Mouse (Mus musculus) kidney, adult 9 months (tissue): ENCODE measurements around the gene Ubash3a.
"Not testable (repeated sequence)": the region's sequence is repeated elsewhere in the genome, so short reads cannot be mapped to it uniquely, and the experiment has no call there.

Experiments used
- DNase-seq: peaks from one replicate; pipeline ENCODE4 v3.0.0; 2022

Gene Ubash3a

GRCm38 (mm10) chr17:31262715-31263114 lies 55.0 kb downstream of the Ubash3a start:
- no peak for DNase-seq

- DNase-seq = no peak
These were observed 56.1 kb downstream of the Ubash3a start for GRCm38 (mm10) chr17:31263770-31264169.

- no peak for DNase-seq
These were observed 56.7 kb downstream of the Ubash3a start for GRCm38 (mm10) chr17:31264372-31264771.

GRCm38 (mm10) chr17:31265171-31265572 lies 57.5 kb downstream of the Ubash3a start:
- DNase-seq = no peak

GRCm38 (mm10) chr17:31265831-31266230 lies 58.2 kb downstream of the Ubash3a start:
- no peak for DNase-seq

GRCm38 (mm10) chr17:31266321-31266950 lies 58.8 kb downstream of the Ubash3a start:
- no peak for DNase-seq

GRCm38 (mm10) chr17:31267138-31267537 lies 59.5 kb downstream of the Ubash3a start:
- DNase-seq = no peak

GRCm38 (mm10) chr17:31267603-31268002 lies 59.9 kb downstream of the Ubash3a start:
- no peak for DNase-seq

GRCm38 (mm10) chr17:31268016-31268415 lies 60.3 kb downstream of the Ubash3a start:
- DNase-seq = no peak

GRCm38 (mm10) chr17:31269761-31270160 lies 62.1 kb downstream of the Ubash3a start:
- DNase-seq = no peak

- DNase-seq = no peak
These were observed 62.6 kb downstream of the Ubash3a start for GRCm38 (mm10) chr17:31270246-31270645.

GRCm38 (mm10) chr17:31270736-31271135 lies 63.1 kb downstream of the Ubash3a start:
- not testable (repeated sequence) for DNase-seq

GRCm38 (mm10) chr17:31271136-31271851 lies 63.6 kb downstream of the Ubash3a start:
- DNase-seq = no peak

- no peak for DNase-seq
These were observed 64.9 kb downstream of the Ubash3a start for GRCm38 (mm10) chr17:31272416-31273165.

- DNase-seq = no peak
These were observed 66.0 kb downstream of the Ubash3a start for GRCm38 (mm10) chr17:31273631-31274030.

GRCm38 (mm10) chr17:31275181-31275580 lies 67.5 kb downstream of the Ubash3a start:
- DNase-seq = no peak

GRCm38 (mm10) chr17:31276207-31276921 lies 68.7 kb downstream of the Ubash3a start:
- DNase-seq = no peak

- peak; percentile 99 for DNase-seq
These were observed 69.5 kb downstream of the Ubash3a start, which contains the start of gene Rsph1 for GRCm38 (mm10) chr17:31276922-31277918. TSS of gene Rsph1 (minus strand) at chr17:31277383.

GRCm38 (mm10) chr17:31277931-31278330 lies 70.3 kb downstream of the Ubash3a start:
- no peak for DNase-seq

- DNase-seq = no peak
These were observed 71.9 kb downstream of the Ubash3a start for GRCm38 (mm10) chr17:31279541-31279940.

- no peak for DNase-seq
These were observed 72.6 kb downstream of the Ubash3a start for GRCm38 (mm10) chr17:31280269-31280668.
